Mouse (Mus musculus): ENCODE results near the gene Car15. TPM values are rescaled to one million over a fixed set of nuclear protein-coding genes. Genes with fewer than 3 reads are reported as not detected.
A peak's percentile ranks its signal among the peaks of the same experiment; 100 is the strongest.

The Car15 gene
- 2.2 and 2.3 TPM in 2 replicates for polyA plus RNA-seq (2014; fragmentation: Nextera tagmentation; extraction: Ambion mirVana)

DNA sequence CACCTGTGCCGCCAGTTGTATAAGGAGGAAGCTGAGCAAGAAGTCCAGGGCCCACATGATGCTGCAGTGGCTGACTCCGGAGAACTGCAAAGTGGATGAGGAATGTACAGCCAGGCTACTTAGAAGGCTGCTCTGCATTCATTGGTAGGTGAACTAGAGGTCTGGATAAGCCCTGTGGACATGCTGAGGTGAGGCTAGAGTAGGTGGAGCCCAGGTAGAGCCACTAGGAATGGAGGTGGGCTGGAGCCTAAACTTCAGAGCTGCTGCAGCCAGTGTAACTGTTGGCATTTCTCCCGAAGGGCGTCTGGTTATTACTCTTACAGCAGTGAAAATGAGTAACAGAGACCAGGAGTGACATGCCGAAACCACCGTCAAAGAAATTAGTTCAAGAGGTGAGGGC lies at the start of gene Car15:
Car15 (minus strand) TSS at position 314 of the 400 bp plus-strand sequence.
- DNase-seq (ENCODE audit: low spot score, missing footprints) (peak; percentile 82), ATAC-seq (ENCODE audit: low FRiP score) (no peak)
- peaks cover 4% of the 10 kb centered on the region for H3K4me1 ChIP-seq (ENCODE audit: control insufficient read depth, insufficient read depth, low read length)
- H3K4me2 ChIP-seq, result no peak within 1 kb of the TSS
- peaks cover 37% of the 10 kb centered on the region for H3K27me3 ChIP-seq (ENCODE audit: control insufficient read depth, insufficient read depth, low read length)
- no peak within 1 kb of the TSS for H3K4me3 ChIP-seq (ENCODE audit: low read depth, low read length)
- WGBS, result 83% methylated on average over 6 of the region's 6 CpGs
- H3K9me3 ChIP-seq (ENCODE audit: control insufficient read depth, low read length), result no peaks in the 10 kb centered on the region
- no peak within 1 kb of the TSS for H3K9ac ChIP-seq (ENCODE audit: low read length)
- H3K27ac ChIP-seq (ENCODE audit: low read depth, low read length), result no peak within 1 kb of the TSS
- peaks cover 15% of the 10 kb centered on the region; the same call in 1 of the 2 replicates for H3K36me3 ChIP-seq (ENCODE audit: control insufficient read depth, insufficient read depth, low read length)

GRCm38 (mm10) chr16:17884116-17884515 lies 46.0 kb upstream of the Car15 start:
- H3K4me1 ChIP-seq (ENCODE audit: control insufficient read depth, insufficient read depth, low read length), result no peaks in the 10 kb centered on the region
- ATAC-seq (ENCODE audit: low FRiP score) (no peak), DNase-seq (ENCODE audit: low spot score, missing footprints) (peak; percentile 57)
- no peak overlapping the region for H3K9ac ChIP-seq (ENCODE audit: low read length)
- no peak overlapping the region for H3K4me3 ChIP-seq (ENCODE audit: low read depth, low read length)
- H3K4me2 ChIP-seq, result no peak overlapping the region
- H3K27me3 ChIP-seq (ENCODE audit: control insufficient read depth, insufficient read depth, low read length), result no peaks in the 10 kb centered on the region
- no peak overlapping the region for H3K27ac ChIP-seq (ENCODE audit: low read depth, low read length)
- 90% methylated on average over 6 of the region's 6 CpGs for WGBS
- H3K36me3 ChIP-seq (ENCODE audit: control insufficient read depth, insufficient read depth, low read length), result 0 out of 2 replicates have a peak, but pooled peaks cover 2% of the 10 kb centered on the region
- H3K9me3 ChIP-seq (ENCODE audit: control insufficient read depth, low read length), result no peaks in the 10 kb centered on the region

- no peak for ATAC-seq (ENCODE audit: low FRiP score)
- Histone ChIP-seq H3K27ac (ENCODE audit: low read depth, low read length) (no peak overlapping the region), H3K4me3 (ENCODE audit: low read depth, low read length) (no peak overlapping the region), H3K9me3 (ENCODE audit: control insufficient read depth, low read length) (no peaks in the 10 kb centered on the region), H3K9ac (ENCODE audit: low read length) (no peak overlapping the region), H3K27me3 (ENCODE audit: control insufficient read depth, insufficient read depth, low read length) (no peaks in the 10 kb centered on the region), H3K36me3 (ENCODE audit: control insufficient read depth, insufficient read depth, low read length) (0 out of 2 replicates have a peak, but pooled peaks cover 2% of the 10 kb centered on the region), H3K4me1 (ENCODE audit: control insufficient read depth, insufficient read depth, low read length) (no peaks in the 10 kb centered on the region), H3K4me2 (no peak overlapping the region)
- peak; percentile 44 for DNase-seq (ENCODE audit: low spot score, missing footprints)
Measured at GRCm38 (mm10) chr16:17882196-17882595, 44.0 kb upstream of the Car15 start.

DNA sequence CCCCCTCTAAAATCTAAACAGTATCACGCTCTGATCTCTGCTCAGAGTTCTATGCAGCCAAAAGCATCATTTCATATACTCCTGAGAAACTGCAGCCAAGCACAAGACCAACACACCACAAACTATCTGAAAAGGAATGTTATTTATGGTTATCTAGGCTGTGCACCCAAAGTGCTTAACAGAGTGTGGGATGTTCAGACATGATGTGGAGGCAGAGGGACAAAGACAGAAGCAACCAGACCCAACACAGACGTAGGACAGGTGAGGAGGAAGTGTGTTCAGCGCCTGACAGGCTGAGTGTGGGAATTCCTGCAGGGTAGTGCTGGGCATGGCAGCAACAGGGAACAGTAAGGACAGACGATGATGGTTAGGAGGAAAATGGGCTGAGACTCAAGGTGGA lies 41.4 kb upstream of the Car15 start:
- ATAC-seq (ENCODE audit: low FRiP score), result no peak
- Histone ChIP-seq H3K27ac (ENCODE audit: low read depth, low read length) (no peak overlapping the region), H3K9me3 (ENCODE audit: control insufficient read depth, low read length) (no peaks in the 10 kb centered on the region), H3K9ac (ENCODE audit: low read length) (no peak overlapping the region), H3K36me3 (ENCODE audit: control insufficient read depth, insufficient read depth, low read length) (0 out of 2 replicates have a peak, but pooled peaks cover 2% of the 10 kb centered on the region), H3K4me3 (ENCODE audit: low read depth, low read length) (no peak overlapping the region), H3K27me3 (ENCODE audit: control insufficient read depth, insufficient read depth, low read length) (no peaks in the 10 kb centered on the region), H3K4me1 (ENCODE audit: control insufficient read depth, insufficient read depth, low read length) (no peaks in the 10 kb centered on the region), H3K4me2 (no peak overlapping the region)
- WGBS, result 96% methylated on average over 4 of the region's 4 CpGs
- peak; percentile 66 for DNase-seq (ENCODE audit: low spot score, missing footprints)

DNA sequence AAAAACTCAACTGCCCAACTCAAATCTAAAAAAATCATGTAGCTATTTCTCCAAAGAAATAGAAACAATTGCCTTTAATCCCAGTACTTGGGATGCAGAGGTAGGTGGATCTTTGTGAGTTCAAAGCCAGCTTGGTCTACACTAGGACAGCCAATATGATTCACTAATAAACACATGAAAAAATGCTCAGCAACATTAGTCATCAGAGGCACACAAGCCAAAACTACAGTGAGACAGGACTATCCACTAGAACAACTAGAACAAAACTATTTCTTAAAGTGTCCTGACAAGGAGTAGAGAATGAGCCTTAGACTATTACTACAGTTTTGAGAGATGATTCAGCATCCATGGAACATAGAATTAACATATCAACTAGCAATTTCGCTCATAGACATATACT lies 37.9 kb upstream of the Car15 start:
- no peak overlapping the region for H3K4me2 ChIP-seq
- no peaks in the 10 kb centered on the region for H3K27me3 ChIP-seq (ENCODE audit: control insufficient read depth, insufficient read depth, low read length)
- 96% methylated on average over 1 of the region's 1 CpGs for WGBS
- H3K9me3 ChIP-seq (ENCODE audit: control insufficient read depth, low read length), result no peaks in the 10 kb centered on the region
- H3K4me3 ChIP-seq (ENCODE audit: low read depth, low read length), result no peak overlapping the region
- no peak overlapping the region for H3K27ac ChIP-seq (ENCODE audit: low read depth, low read length)
- H3K4me1 ChIP-seq (ENCODE audit: control insufficient read depth, insufficient read depth, low read length), result no peaks in the 10 kb centered on the region
- H3K36me3 ChIP-seq (ENCODE audit: control insufficient read depth, insufficient read depth, low read length), result peaks cover 7% of the 10 kb centered on the region; the same call in 1 of the 2 replicates
- no peak overlapping the region for H3K9ac ChIP-seq (ENCODE audit: low read length)
- DNase-seq (ENCODE audit: low spot score, missing footprints) (no peak), ATAC-seq (ENCODE audit: low FRiP score) (no peak)

GRCm38 (mm10) chr16:17875174-17875573 lies 37.0 kb upstream of the Car15 start:
- Histone ChIP-seq H3K9ac (ENCODE audit: low read length) (no peak overlapping the region), H3K9me3 (ENCODE audit: control insufficient read depth, low read length) (no peaks in the 10 kb centered on the region), H3K4me1 (ENCODE audit: control insufficient read depth, insufficient read depth, low read length) (no peaks in the 10 kb centered on the region), H3K4me3 (ENCODE audit: low read depth, low read length) (no peak overlapping the region), H3K4me2 (no peak overlapping the region), H3K27ac (ENCODE audit: low read depth, low read length) (no peak overlapping the region), H3K36me3 (ENCODE audit: control insufficient read depth, insufficient read depth, low read length) (peaks cover 9% of the 10 kb centered on the region; the same call in 1 of the 2 replicates), H3K27me3 (ENCODE audit: control insufficient read depth, insufficient read depth, low read length) (no peaks in the 10 kb centered on the region)
- DNase-seq (ENCODE audit: low spot score, missing footprints) (peak; percentile 61), ATAC-seq (ENCODE audit: low FRiP score) (no peak)
- WGBS, result 92% methylated on average over 4 of the region's 4 CpGs

DNA sequence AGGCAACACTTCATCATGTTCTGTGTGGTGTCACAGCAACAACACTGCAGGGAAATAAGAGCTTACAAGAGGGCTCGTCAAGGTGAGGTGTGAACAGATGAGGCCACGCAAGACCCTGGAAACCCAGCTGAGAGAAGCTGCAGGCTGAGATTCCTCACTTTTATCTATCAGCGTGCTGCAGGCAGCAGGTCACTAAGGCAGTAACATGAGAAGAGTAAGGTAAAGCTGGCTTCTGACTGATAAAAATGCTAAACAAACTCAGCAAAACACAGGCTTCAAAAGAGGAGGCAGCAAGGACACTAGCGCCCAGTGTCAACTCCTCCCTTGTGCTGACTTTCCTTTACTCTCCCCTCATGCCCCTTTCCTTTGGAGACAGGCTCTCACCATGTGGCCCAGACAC lies 34.8 kb upstream of the Car15 start:
- Histone ChIP-seq H3K27ac (ENCODE audit: low read depth, low read length) (no peak overlapping the region), H3K9ac (ENCODE audit: low read length) (no peak overlapping the region), H3K4me2 (no peak overlapping the region), H3K4me3 (ENCODE audit: low read depth, low read length) (no peak overlapping the region), H3K9me3 (ENCODE audit: control insufficient read depth, low read length) (no peaks in the 10 kb centered on the region), H3K36me3 (ENCODE audit: control insufficient read depth, insufficient read depth, low read length) (peaks cover 10% of the 10 kb centered on the region; the same call in 1 of the 2 replicates), H3K4me1 (ENCODE audit: control insufficient read depth, insufficient read depth, low read length) (no peaks in the 10 kb centered on the region), H3K27me3 (ENCODE audit: control insufficient read depth, insufficient read depth, low read length) (no peaks in the 10 kb centered on the region)
- WGBS, result 78% methylated on average over 4 of the region's 4 CpGs
- peak; percentile 47 for DNase-seq (ENCODE audit: low spot score, missing footprints)
- no peak for ATAC-seq (ENCODE audit: low FRiP score)

GRCm38 (mm10) chr16:17871248-17871647 lies 33.1 kb upstream of the Car15 start:
- no peaks in the 10 kb centered on the region for H3K9me3 ChIP-seq (ENCODE audit: control insufficient read depth, low read length)
- no peaks in the 10 kb centered on the region for H3K27me3 ChIP-seq (ENCODE audit: control insufficient read depth, insufficient read depth, low read length)
- WGBS, result 90% methylated on average over 5 of the region's 5 CpGs
- ATAC-seq (ENCODE audit: low FRiP score) (no peak), DNase-seq (ENCODE audit: low spot score, missing footprints) (peak; percentile 44)
- no peak overlapping the region for H3K4me2 ChIP-seq
- no peaks in the 10 kb centered on the region for H3K4me1 ChIP-seq (ENCODE audit: control insufficient read depth, insufficient read depth, low read length)
- no peak overlapping the region for H3K4me3 ChIP-seq (ENCODE audit: low read depth, low read length)
- H3K27ac ChIP-seq (ENCODE audit: low read depth, low read length), result no peak overlapping the region
- peaks cover 10% of the 10 kb centered on the region; the same call in 1 of the 2 replicates for H3K36me3 ChIP-seq (ENCODE audit: control insufficient read depth, insufficient read depth, low read length)
- no peak overlapping the region for H3K9ac ChIP-seq (ENCODE audit: low read length)

- 82% methylated on average over 6 of the region's 6 CpGs for WGBS
- no peak overlapping the region for H3K27ac ChIP-seq (ENCODE audit: low read depth, low read length)
- H3K27me3 ChIP-seq (ENCODE audit: control insufficient read depth, insufficient read depth, low read length), result no peaks in the 10 kb centered on the region
- no peak overlapping the region for H3K4me2 ChIP-seq
- DNase-seq (ENCODE audit: low spot score, missing footprints) (no peak), ATAC-seq (ENCODE audit: low FRiP score) (no peak)
- H3K9me3 ChIP-seq (ENCODE audit: control insufficient read depth, low read length), result no peaks in the 10 kb centered on the region
- H3K9ac ChIP-seq (ENCODE audit: low read length), result no peak overlapping the region
- H3K4me3 ChIP-seq (ENCODE audit: low read depth, low read length), result no peak overlapping the region
- H3K4me1 ChIP-seq (ENCODE audit: control insufficient read depth, insufficient read depth, low read length), result peaks cover 4% of the 10 kb centered on the region; the same call in 1 of the 2 replicates
- H3K36me3 ChIP-seq (ENCODE audit: control insufficient read depth, insufficient read depth, low read length), result peaks cover 4% of the 10 kb centered on the region; the same call in 1 of the 2 replicates
Measured at GRCm38 (mm10) chr16:17865770-17866169, 27.6 kb upstream of the Car15 start.

Data from midbrain, embryonic 11.5 days (tissue).